Mouse (Mus musculus): ENCODE measurements around the gene Smagp. TPM values are rescaled to one million over a fixed set of nuclear protein-coding genes. Genes with fewer than 3 reads are reported as not detected.

Smagp gene
- polyA plus RNA-seq, 1 experiment from 2014 or later: 41.6 TPM

DNA sequence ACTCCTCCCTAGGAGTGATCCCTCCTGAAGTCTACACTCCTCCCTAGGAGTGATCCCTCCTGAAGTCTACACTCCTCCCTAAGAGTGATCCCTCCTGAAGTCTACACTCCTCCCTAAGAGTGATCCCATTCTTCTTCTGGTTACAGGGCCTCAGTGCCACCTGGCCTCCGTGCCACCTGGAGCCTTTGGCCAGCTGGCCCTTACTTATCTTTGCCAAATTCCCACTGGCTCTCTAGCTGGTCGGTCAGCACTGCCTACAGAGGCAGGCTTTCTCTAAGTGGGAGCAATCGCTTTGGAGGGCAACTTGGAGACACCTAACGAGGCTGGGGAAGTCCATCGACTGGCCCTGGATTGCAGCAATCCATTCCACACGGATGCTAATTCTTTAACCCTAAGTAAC is 9.4 kb upstream of the Smagp start:
- Histone ChIP-seq H3K9ac (replicated peaks; ENCODE audit: low read length) (no peak overlapping the region), H3K4me3 (ENCODE audit: low read length) (no peak overlapping the region), H3K4me1 (ENCODE audit: insufficient read depth, low read length) (peaks cover 5% of the 10 kb centered on the region; the same call in 1 of the 2 replicates), H3K9me3 (ENCODE audit: low read length) (no peaks in the 10 kb centered on the region), H3K27ac (ENCODE audit: low read length) (no peak overlapping the region), H3K36me3 (ENCODE audit: insufficient read depth, low read length) (no peaks in the 10 kb centered on the region), H3K4me2 (replicated peaks; ENCODE audit: low read depth, low read length) (no peak overlapping the region), H3K27me3 (ENCODE audit: insufficient read depth, low read length) (no peaks in the 10 kb centered on the region)
- no peak for ATAC-seq (ENCODE audit: low FRiP score, low TSS enrichment)
- 78% methylated on average over 6 of the region's 6 CpGs for WGBS

- no peak overlapping the region for H3K4me2 ChIP-seq (replicated peaks; ENCODE audit: low read depth, low read length)
- H3K4me1 ChIP-seq (ENCODE audit: insufficient read depth, low read length): peaks cover 14% of the 10 kb centered on the region
- 65% methylated on average over 7 of the region's 7 CpGs for WGBS
Measured at GRCm38 (mm10) chr15:100642451-100642850, 5.7 kb upstream of the Smagp start.

DNA sequence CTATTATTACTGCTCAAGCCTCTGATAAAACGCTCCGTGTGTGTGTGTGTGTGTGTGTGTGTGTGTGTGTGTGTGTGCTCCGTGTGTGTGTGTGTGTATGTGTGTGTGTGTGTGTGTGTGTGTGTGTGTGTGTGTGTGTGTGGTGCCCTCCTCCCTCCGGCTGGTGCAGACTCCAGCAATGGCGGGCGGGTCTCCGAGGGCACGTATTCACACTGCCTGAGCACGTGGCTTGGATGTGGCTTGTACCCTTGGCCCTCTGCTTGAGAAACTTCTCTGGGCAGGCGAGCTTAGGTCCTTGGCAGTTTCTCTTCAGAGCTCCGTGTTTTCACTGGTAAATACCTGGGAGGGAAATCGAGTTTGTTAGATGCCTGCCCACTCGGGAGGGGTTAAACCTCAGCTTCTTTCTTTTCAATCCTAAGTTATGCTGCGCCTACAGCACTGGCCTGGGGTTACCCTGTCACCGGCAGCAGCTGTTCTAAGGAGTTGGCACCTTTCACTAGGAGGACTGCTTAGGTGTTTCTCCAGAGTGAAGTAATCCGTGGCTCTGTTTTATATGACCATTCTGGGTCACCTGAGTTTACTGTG is 4.6 kb upstream of the Smagp start:
- Histone ChIP-seq H3K27ac (ENCODE audit: low read length) (no peak overlapping the region), H3K4me3 (ENCODE audit: low read length) (no peak overlapping the region), H3K9me3 (ENCODE audit: low read length) (no peaks in the 10 kb centered on the region), H3K27me3 (ENCODE audit: insufficient read depth, low read length) (peaks cover 2% of the 10 kb centered on the region; the same call in 1 of the 2 replicates), H3K4me1 (ENCODE audit: insufficient read depth, low read length) (peaks cover 20% of the 10 kb centered on the region), H3K36me3 (ENCODE audit: insufficient read depth, low read length) (no peaks in the 10 kb centered on the region), H3K9ac (replicated peaks; ENCODE audit: low read length) (no peak overlapping the region), H3K4me2 (replicated peaks; ENCODE audit: low read depth, low read length) (no peak overlapping the region)
- ATAC-seq (ENCODE audit: low FRiP score, low TSS enrichment): no peak
- 68% methylated on average over 13 of the region's 16 CpGs for whole genome bisulfite sequencing

More at GRCm38 (mm10) chr15:100642451-100642850, 5.7 kb upstream of the Smagp start:
- no peak overlapping the region for H3K27ac ChIP-seq (ENCODE audit: low read length)
- no peak for ATAC-seq (ENCODE audit: low FRiP score, low TSS enrichment)
- H3K4me3 ChIP-seq (ENCODE audit: low read length): no peak overlapping the region
- no peaks in the 10 kb centered on the region for H3K36me3 ChIP-seq (ENCODE audit: insufficient read depth, low read length)
- H3K27me3 ChIP-seq (ENCODE audit: insufficient read depth, low read length): no peaks in the 10 kb centered on the region
- no peak overlapping the region for H3K9ac ChIP-seq (replicated peaks; ENCODE audit: low read length)
- H3K9me3 ChIP-seq (ENCODE audit: low read length): no peaks in the 10 kb centered on the region

GRCm38 (mm10) chr15:100639972-100640750 is 3.4 kb upstream of the Smagp start:
- Histone ChIP-seq H3K9me3 (ENCODE audit: low read length) (no peaks in the 10 kb centered on the region), H3K36me3 (ENCODE audit: insufficient read depth, low read length) (no peaks in the 10 kb centered on the region), H3K4me3 (ENCODE audit: low read length) (no peak overlapping the region), H3K4me1 (ENCODE audit: insufficient read depth, low read length) (peaks cover 29% of the 10 kb centered on the region), H3K27me3 (ENCODE audit: insufficient read depth, low read length) (peaks cover 13% of the 10 kb centered on the region), H3K4me2 (replicated peaks; ENCODE audit: low read depth, low read length) (no peak overlapping the region), H3K9ac (replicated peaks; ENCODE audit: low read length) (no peak overlapping the region), H3K27ac (ENCODE audit: low read length) (no peak overlapping the region)
- no peak for ATAC-seq (ENCODE audit: low FRiP score, low TSS enrichment)
- WGBS: 75% methylated on average over 16 of the region's 16 CpGs

DNA sequence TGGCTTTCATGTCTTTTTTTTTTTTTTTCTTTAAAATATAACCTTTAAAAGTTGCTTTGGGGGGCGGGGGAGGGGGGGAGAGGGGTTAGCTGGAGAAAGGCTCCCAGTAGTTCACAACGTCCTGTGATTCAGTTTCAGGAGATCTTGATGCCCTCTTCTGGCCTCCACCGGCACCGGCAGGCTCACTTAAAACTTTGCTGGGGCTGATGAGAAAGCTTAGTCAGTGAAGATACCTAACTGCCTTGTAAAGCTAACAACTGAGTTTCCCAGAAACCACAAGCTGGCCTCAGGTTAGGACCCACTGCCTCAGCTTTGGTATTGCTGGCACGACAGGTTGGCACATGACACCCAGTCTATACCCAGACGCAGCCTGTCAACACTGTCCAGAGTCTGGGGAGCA is 921 bp upstream of the Smagp start:
- no peak overlapping the region for H3K9ac ChIP-seq (replicated peaks; ENCODE audit: low read length)
- ATAC-seq (ENCODE audit: low FRiP score, low TSS enrichment): peak; percentile 5; the same call in 1 of the 2 replicates
- WGBS: 13% methylated on average over 6 of the region's 6 CpGs
- peak overlapping the region; percentile 69 for H3K4me3 ChIP-seq (ENCODE audit: low read length)
- H3K36me3 ChIP-seq (ENCODE audit: insufficient read depth, low read length): no peaks in the 10 kb centered on the region
- peaks cover 36% of the 10 kb centered on the region for H3K4me1 ChIP-seq (ENCODE audit: insufficient read depth, low read length)
- H3K4me2 ChIP-seq (replicated peaks; ENCODE audit: low read depth, low read length): peak overlapping the region; percentile 92
- H3K9me3 ChIP-seq (ENCODE audit: low read length): no peaks in the 10 kb centered on the region
- H3K27me3 ChIP-seq (ENCODE audit: insufficient read depth, low read length): peaks cover 16% of the 10 kb centered on the region
- no peak overlapping the region for H3K27ac ChIP-seq (ENCODE audit: low read length)

DNA sequence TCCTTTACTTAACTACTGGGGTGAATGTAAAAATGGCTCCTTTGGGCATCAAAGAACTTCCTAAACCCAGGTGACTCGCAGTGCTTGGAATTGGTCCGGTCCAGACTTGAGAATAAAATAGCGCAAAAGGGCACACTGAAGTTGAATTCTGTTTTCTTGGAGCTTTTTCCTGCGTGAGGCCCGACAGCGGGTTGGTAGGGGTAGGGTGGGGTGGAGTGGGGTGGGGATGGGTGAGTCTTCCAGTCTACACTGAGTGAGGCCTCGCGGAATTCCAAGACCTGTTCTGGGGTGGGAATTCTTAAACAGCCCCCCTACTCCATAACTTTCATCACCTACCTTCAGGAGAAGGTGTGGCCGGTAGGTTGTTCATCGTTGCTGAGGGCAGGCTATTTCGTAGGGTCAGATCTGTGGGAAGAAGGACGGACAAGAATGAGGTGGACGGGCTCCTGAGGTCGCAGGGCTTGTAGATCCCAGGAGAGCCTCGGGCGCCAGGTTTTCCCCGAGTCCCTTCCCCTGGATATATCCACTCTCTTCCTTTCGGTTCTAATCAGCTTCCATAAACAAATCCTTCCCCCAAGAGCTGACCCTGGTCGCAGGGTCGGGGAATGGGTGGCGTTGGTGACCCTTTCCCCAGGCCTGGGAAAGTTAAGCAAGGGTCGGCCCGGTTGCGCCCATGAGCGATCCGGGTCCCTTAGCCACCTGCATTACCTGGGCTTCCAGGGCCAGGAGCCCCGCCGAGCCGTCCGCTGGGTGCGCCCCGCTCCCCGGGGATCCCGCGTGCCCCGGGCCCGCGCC is 692 bp downstream of the Smagp start:
- H3K27me3 ChIP-seq (ENCODE audit: insufficient read depth, low read length): peaks cover 16% of the 10 kb centered on the region
- peak overlapping the region; percentile 79 for H3K27ac ChIP-seq (ENCODE audit: low read length)
- H3K4me2 ChIP-seq (replicated peaks; ENCODE audit: low read depth, low read length): peak overlapping the region; percentile 92
- ATAC-seq (ENCODE audit: low FRiP score, low TSS enrichment): no peak
- H3K4me1 ChIP-seq (ENCODE audit: insufficient read depth, low read length): peaks cover 38% of the 10 kb centered on the region
- H3K9ac ChIP-seq (replicated peaks; ENCODE audit: low read length): peak overlapping the region; percentile 79
- WGBS: 4% methylated on average over 38 of the region's 38 CpGs
- H3K9me3 ChIP-seq (ENCODE audit: low read length): no peaks in the 10 kb centered on the region
- no peaks in the 10 kb centered on the region for H3K36me3 ChIP-seq (ENCODE audit: insufficient read depth, low read length)
- peak overlapping the region; percentile 69 for H3K4me3 ChIP-seq (ENCODE audit: low read length)

DNA sequence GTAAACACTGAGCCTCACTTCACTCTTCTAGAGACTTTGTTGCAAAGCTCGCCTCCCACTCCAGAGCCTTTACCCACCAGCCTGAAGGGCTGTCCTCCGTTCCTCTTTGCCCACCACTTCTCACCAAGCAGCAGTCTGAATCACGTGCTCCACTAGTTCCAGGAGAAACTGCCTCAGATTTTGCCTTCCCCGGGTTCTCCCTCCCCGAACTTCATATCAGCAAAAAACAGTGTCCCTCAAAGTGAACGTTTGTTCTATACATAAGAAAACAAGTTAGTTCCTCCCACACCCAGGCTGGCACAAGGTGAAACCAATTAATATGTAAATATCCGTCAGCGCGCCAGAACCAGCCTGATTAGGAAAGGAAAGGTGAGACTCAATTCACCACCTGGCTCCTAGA is 1.5 kb downstream of the Smagp start:
- Histone ChIP-seq H3K4me3 (ENCODE audit: low read length) (peak overlapping the region; percentile 69), H3K4me2 (replicated peaks; ENCODE audit: low read depth, low read length) (peak overlapping the region; percentile 92), H3K36me3 (ENCODE audit: insufficient read depth, low read length) (no peaks in the 10 kb centered on the region), H3K27ac (ENCODE audit: low read length) (no peak overlapping the region), H3K9me3 (ENCODE audit: low read length) (no peaks in the 10 kb centered on the region), H3K9ac (replicated peaks; ENCODE audit: low read length) (no peak overlapping the region; the same call in 1 of the 2 replicates), H3K27me3 (ENCODE audit: insufficient read depth, low read length) (peaks cover 16% of the 10 kb centered on the region), H3K4me1 (ENCODE audit: insufficient read depth, low read length) (peaks cover 38% of the 10 kb centered on the region)
- no peak for ATAC-seq (ENCODE audit: low FRiP score, low TSS enrichment)
- 14% methylated on average over 9 of the region's 9 CpGs for WGBS

GRCm38 (mm10) chr15:100633341-100633740 is 3.4 kb downstream of the Smagp start:
- H3K4me3 ChIP-seq (ENCODE audit: low read length): no peak overlapping the region
- H3K9me3 ChIP-seq (ENCODE audit: low read length): no peaks in the 10 kb centered on the region
- H3K4me2 ChIP-seq (replicated peaks; ENCODE audit: low read depth, low read length): 0 out of 2 replicates have a peak overlapping the region, but pooled peaks have one; percentile 11
- no peaks in the 10 kb centered on the region for H3K36me3 ChIP-seq (ENCODE audit: insufficient read depth, low read length)
- H3K9ac ChIP-seq (replicated peaks; ENCODE audit: low read length): no peak overlapping the region
- H3K4me1 ChIP-seq (ENCODE audit: insufficient read depth, low read length): peaks cover 42% of the 10 kb centered on the region
- peaks cover 16% of the 10 kb centered on the region for H3K27me3 ChIP-seq (ENCODE audit: insufficient read depth, low read length)
- ATAC-seq (ENCODE audit: low FRiP score, low TSS enrichment): 0 out of 2 replicates have a peak, but pooled peaks have one; percentile 28
- 44% methylated on average over 10 of the region's 10 CpGs for WGBS
- H3K27ac ChIP-seq (ENCODE audit: low read length): peak overlapping the region; percentile 54; the same call in 1 of the 2 replicates

GRCm38 (mm10) chr15:100632323-100632722 is 4.4 kb downstream of the Smagp start:
- H3K36me3 ChIP-seq (ENCODE audit: insufficient read depth, low read length): no peaks in the 10 kb centered on the region
- peaks cover 43% of the 10 kb centered on the region for H3K4me1 ChIP-seq (ENCODE audit: insufficient read depth, low read length)
- no peak for ATAC-seq (ENCODE audit: low FRiP score, low TSS enrichment)
- 89% methylated on average over 5 of the region's 5 CpGs for WGBS
- no peak overlapping the region for H3K9ac ChIP-seq (replicated peaks; ENCODE audit: low read length)
- no peak overlapping the region for H3K27ac ChIP-seq (ENCODE audit: low read length)
- H3K27me3 ChIP-seq (ENCODE audit: insufficient read depth, low read length): peaks cover 16% of the 10 kb centered on the region
- no peak overlapping the region for H3K4me2 ChIP-seq (replicated peaks; ENCODE audit: low read depth, low read length)
- no peak overlapping the region for H3K4me3 ChIP-seq (ENCODE audit: low read length)
- H3K9me3 ChIP-seq (ENCODE audit: low read length): no peaks in the 10 kb centered on the region
